Mouse (Mus musculus) embryonic fibroblast, embryonic 13.5 days (primary cell): ENCODE results near the gene Mettl5.

Experiments
- CTCF ChIP-seq: IDR thresholded peaks from 2 replicates; pipeline ENCODE4 v1.5.1; 2011; ENCODE audit warnings: mild to moderate bottlenecking, control low read depth, low read length, moderate library complexity, borderline replicate concordance; ENCODE audit not compliant: insufficient read depth
- POLR2A ChIP-seq: IDR thresholded peaks from 2 replicates; pipeline ENCODE4 v1.6.1; 2011; ENCODE audit warnings: low read depth, mild to moderate bottlenecking, control low read depth, low read length, moderate library complexity

GRCm38 (mm10) chr2:69840261-69840660 is 45.2 kb downstream of the Mettl5 start:
- TF ChIP-seq CTCF, result no peak
- no peak for TF ChIP-seq POLR2A
